Mouse (Mus musculus) C2C12 (cell line): Measurements from ENCODE around the gene Tas2r135. TPM values are rescaled to one million over a fixed set of nuclear protein-coding genes. Genes with fewer than 3 reads are reported as not detected.

Experiments
- H3K27me3 ChIP-seq: one replicate; pipeline ENCODE4 v1.6.1; 2011; ENCODE audit not compliant: control insufficient read depth, insufficient read depth, insufficient read length
- H3K36me3 ChIP-seq: one replicate; pipeline ENCODE4 v1.6.1; 2011; ENCODE audit not compliant: control insufficient read depth, insufficient read depth
- H3K4me3 ChIP-seq: one replicate; pipeline ENCODE4 v1.5.1; 2011; ENCODE audit warnings: mild to moderate bottlenecking, control low read depth; ENCODE audit not compliant: poor library complexity, insufficient read depth, severe bottlenecking
- H3K79me2 ChIP-seq: one replicate; pipeline ENCODE4 v1.6.1; 2011; ENCODE audit not compliant: control insufficient read depth, insufficient read depth
- H3K79me3 ChIP-seq: one replicate; pipeline ENCODE4 v1.6.1; 2011; ENCODE audit warnings: low read depth, control low read depth
- H3ac ChIP-seq: one replicate; pipeline ENCODE3; 2011; ENCODE audit warnings: low read depth; ENCODE audit not compliant: control insufficient read depth, insufficient read length
- CEBPB ChIP-seq: IDR thresholded peaks from one replicate; pipeline ENCODE4 v1.6.1; 2011; ENCODE audit warnings: low read depth, mild to moderate bottlenecking, control low read depth, moderate library complexity
- CTCF ChIP-seq: IDR thresholded peaks from one replicate; pipeline ENCODE4 v1.5.1; 2011; ENCODE audit not compliant: control insufficient read depth, insufficient read depth, insufficient read length
- FOSL1 ChIP-seq: IDR thresholded peaks from one replicate; pipeline ENCODE4 v1.8.0; 2011; ENCODE audit warnings: mild to moderate bottlenecking, low read length; ENCODE audit not compliant: poor library complexity, insufficient read depth, severe bottlenecking
- MAX ChIP-seq: IDR thresholded peaks from one replicate; pipeline ENCODE4 v1.6.1; 2011; ENCODE audit warnings: mild to moderate bottlenecking, control low read depth
- MYOD1 ChIP-seq: IDR thresholded peaks from one replicate; pipeline ENCODE4 v1.6.1; 2011; ENCODE audit warnings: low read depth; ENCODE audit not compliant: control insufficient read depth, insufficient read length
- MYOG ChIP-seq: IDR thresholded peaks from one replicate; pipeline ENCODE4 v1.6.1; 2011; ENCODE audit not compliant: control insufficient read depth, insufficient read length; ENCODE audit errors: extremely low read depth
- USF1 ChIP-seq: IDR thresholded peaks from one replicate; pipeline ENCODE4 v1.6.1; 2011; ENCODE audit warnings: low read depth, mild to moderate bottlenecking, control low read depth, moderate library complexity
- polyA plus RNA-seq: library from polyadenylated mRNA; unstranded; fragments of >200 nt; fragmentation: generic; extraction: Trizol; gene quantifications from one replicate; pipeline ENCODE4 v1.2.1, GENCODE M21; 2012; ENCODE audit warnings: missing spikeins

The Tas2r135 gene
- polyA plus RNA-seq, 1 experiment, result not detected

- TF ChIP-seq MAX (no peak), MYOG (no peak), MYOD1 (no peak), CTCF (no peak), USF1 (no peak), FOSL1 (no peak), CEBPB (no peak)
- Histone ChIP-seq H3K79me3 (no peaks in the 10 kb centered on the region), H3ac (no peak overlapping the region), H3K79me2 (no peaks in the 10 kb centered on the region), H3K27me3 (no peaks in the 10 kb centered on the region), H3K4me3 (no peak overlapping the region), H3K36me3 (peaks cover 16% of the 10 kb centered on the region)
These were observed 41.2 kb upstream of the Tas2r135 start for GRCm38 (mm10) chr6:42364066-42364465.

- Histone ChIP-seq H3K36me3 (peaks cover 10% of the 10 kb centered on the region), H3ac (no peak overlapping the region), H3K4me3 (no peak overlapping the region), H3K27me3 (no peaks in the 10 kb centered on the region), H3K79me3 (no peaks in the 10 kb centered on the region), H3K79me2 (no peaks in the 10 kb centered on the region)
- TF ChIP-seq MYOD1 (no peak), MYOG (no peak), USF1 (no peak), MAX (no peak), FOSL1 (no peak), CTCF (no peak), CEBPB (no peak)
These were observed 40.6 kb upstream of the Tas2r135 start for GRCm38 (mm10) chr6:42364607-42365006.

- peaks cover 4% of the 10 kb centered on the region for H3K36me3 ChIP-seq
- H3K4me3 ChIP-seq, result no peak overlapping the region
- no peaks in the 10 kb centered on the region for H3K79me3 ChIP-seq
- H3K79me2 ChIP-seq, result no peaks in the 10 kb centered on the region
- no peak for TF ChIP-seq MYOG
- no peak for TF ChIP-seq CTCF
- TF ChIP-seq MAX, result no peak
- no peak for TF ChIP-seq MYOD1
- TF ChIP-seq CEBPB, result no peak
- no peak for TF ChIP-seq USF1
- H3K27me3 ChIP-seq, result no peaks in the 10 kb centered on the region
- no peak overlapping the region for H3ac ChIP-seq
These were observed 40.0 kb upstream of the Tas2r135 start for GRCm38 (mm10) chr6:42365215-42365614.

GRCm38 (mm10) chr6:42369870-42370269, 35.4 kb upstream of the Tas2r135 start:
- no peaks in the 10 kb centered on the region for H3K36me3 ChIP-seq
- H3K27me3 ChIP-seq, result no peaks in the 10 kb centered on the region
- TF ChIP-seq CTCF (no peak), MYOG (no peak), CEBPB (no peak), USF1 (no peak), MAX (no peak), MYOD1 (no peak)
- H3K4me3 ChIP-seq, result no peak overlapping the region
- no peaks in the 10 kb centered on the region for H3K79me2 ChIP-seq
- H3ac ChIP-seq, result no peak overlapping the region
- H3K79me3 ChIP-seq, result no peaks in the 10 kb centered on the region

GRCm38 (mm10) chr6:42370630-42371363, 34.4 kb upstream of the Tas2r135 start:
- no peak overlapping the region for H3K4me3 ChIP-seq
- H3K36me3 ChIP-seq, result no peaks in the 10 kb centered on the region
- H3K79me3 ChIP-seq, result no peaks in the 10 kb centered on the region
- no peak overlapping the region for H3ac ChIP-seq
- no peaks in the 10 kb centered on the region for H3K27me3 ChIP-seq
- H3K79me2 ChIP-seq, result no peaks in the 10 kb centered on the region
- TF ChIP-seq CEBPB (no peak), USF1 (no peak), MYOG (no peak), CTCF (no peak), FOSL1 (no peak), MYOD1 (no peak), MAX (no peak)

GRCm38 (mm10) chr6:42372001-42372400, 33.2 kb upstream of the Tas2r135 start:
- no peak overlapping the region for H3ac ChIP-seq
- TF ChIP-seq MYOD1 (no peak), FOSL1 (no peak), USF1 (no peak), CTCF (no peak)
- H3K36me3 ChIP-seq, result no peaks in the 10 kb centered on the region
- H3K27me3 ChIP-seq, result no peaks in the 10 kb centered on the region
- no peaks in the 10 kb centered on the region for H3K79me3 ChIP-seq
- H3K4me3 ChIP-seq, result no peak overlapping the region
- no peaks in the 10 kb centered on the region for H3K79me2 ChIP-seq
